Mouse (Mus musculus): ENCODE data around the gene Rab3a.

Rab3a gene

DNA sequence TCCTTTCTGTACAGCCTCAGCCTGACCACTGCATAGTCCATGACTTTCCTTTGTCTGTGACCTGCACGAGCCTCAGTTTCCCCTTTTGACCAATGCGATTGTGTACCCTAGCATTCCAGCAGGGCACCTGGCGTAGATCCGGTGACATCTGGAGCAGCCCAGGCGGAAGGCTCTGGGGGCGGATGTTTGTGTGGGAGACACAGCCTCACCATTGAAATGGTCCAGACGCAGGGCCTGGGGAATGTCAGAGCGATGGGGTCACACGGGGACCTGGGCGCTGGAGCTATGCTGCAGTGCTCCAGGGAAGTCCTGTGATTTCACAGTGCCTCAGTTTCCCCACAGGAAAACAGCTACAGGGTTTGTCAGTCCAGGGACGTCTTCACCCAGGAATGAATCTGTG is 12.3 kb upstream of the Rab3a start:
- DNase-seq (ENCODE audit: inconsistent ontology term): no peak

DNA sequence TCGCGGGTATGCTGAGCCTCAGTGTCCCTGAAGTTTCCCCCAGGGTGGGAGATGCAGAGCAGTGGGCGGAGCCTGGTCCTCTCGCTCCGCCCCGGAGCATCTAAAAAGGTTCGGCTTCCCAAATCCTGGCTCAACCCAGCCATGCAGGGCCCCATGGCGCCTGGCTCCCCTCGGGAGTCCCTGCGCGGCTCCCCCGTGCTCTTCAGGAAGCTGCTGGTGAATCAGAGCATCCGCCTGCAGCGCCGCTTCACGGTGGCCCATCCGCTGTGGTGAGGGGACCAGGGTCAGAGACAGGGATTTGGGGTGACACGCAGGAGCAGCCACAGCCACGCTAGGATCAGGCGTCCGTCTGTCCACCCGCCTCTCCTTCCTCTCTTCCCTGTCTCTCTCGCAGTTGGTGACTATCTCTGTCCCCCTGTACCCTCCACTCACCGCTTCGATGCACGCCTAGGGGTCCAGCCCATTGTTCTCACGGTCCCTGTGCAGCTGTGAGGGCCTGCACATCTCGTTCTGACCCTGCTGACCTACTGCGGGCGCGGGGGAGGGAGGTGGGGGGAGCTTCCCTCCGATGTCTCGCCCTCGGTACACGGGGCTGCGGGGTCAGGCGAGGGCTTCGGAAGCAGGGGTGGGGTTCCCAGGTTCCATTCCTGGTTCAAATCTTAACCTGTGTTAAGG is 11.4 kb upstream of the Rab3a start:
- DNase-seq (ENCODE audit: inconsistent ontology term): no peak

DNA sequence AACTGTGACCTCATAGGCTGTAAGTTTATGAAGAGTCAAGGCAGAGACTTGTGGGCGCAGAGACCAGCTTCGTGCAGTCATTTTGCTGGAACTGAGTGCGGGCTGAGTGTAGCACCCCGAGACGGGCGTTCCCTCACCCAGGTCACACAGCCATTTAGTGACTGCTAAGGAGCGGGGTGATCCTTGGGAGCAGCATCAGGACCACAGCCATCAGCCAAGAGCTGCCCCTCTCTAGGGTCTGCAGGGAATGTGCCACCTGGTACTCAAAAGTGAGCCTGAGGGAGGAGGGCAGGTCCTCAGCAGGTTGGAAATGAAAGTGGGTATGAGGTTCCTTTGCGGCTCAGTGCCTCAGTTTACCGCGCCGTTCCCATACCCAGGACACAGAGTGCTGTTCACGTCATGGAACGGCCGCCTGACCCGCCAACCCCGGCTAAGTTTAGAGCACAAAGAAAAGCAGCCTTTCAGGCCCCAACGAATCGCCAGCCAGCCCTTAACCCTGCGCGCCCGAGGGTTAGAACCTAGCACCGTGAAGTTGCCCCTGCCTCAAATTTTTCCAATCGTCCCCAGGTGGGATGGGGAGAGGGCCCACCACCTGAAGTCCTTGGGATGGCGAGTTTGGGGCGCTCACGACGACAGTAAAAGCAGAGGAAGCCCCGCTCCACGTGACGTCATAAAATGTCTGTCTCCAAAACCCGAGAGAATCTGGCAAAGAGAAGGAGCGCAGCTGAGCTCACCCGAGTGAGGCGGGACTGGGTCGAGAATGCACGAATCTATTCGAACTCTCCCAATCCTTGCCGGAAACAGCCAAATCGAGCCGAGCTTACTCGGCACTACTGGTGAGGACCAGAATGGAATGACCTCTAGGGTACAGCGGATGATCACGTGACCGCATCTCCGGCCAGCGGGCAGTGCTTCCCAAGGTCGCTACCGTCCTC is 10.6 kb upstream of the Rab3a start:
- DNase-seq (ENCODE audit: inconsistent ontology term): peak; percentile 46

DNA sequence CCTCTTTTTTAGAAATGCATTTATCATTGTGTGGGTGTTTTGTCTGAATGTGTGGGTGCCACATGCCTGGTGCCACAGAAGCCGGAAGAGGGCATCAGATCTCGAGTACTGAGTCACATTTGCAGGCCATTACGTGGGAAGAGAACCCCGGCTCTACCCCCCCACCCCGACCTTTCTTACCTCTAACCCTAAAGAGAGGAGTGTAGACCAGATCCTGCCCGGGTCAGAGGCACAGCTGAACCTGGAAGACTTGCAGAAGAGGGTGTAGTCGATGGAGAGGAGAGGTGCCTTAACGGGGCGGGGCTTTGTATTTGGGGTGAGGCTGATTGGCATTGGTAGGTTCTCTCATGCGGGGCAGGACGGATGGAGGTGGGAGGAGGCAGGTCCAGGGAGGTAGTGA is 9.7 kb upstream of the Rab3a start:
- no peak for DNase-seq (ENCODE audit: inconsistent ontology term)

DNA sequence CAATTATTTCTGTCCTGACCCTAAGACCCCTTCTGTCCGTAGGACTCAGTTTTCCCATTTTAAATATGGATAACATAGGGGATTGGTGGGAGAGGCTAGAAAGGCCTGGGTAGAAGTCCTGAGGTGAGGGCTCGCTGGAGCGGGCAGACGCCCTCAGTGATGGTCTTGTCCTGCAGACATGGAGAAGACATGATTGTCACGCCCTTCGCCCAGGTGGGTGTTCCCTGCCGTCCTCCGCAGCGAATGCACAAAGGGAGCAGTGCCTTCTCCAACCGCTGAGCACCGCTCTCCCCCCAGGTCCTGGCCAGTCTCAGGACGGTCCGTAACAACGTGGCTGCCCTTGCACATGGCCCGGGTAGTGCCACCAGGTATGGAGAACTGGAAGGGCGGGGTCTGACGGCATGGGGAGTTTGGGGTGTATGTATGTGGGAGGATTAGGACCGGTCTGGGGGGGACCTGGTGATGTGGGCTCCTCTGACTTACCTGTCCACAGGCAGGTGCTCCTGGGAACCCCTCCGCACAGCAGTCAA is 8.7 kb upstream of the Rab3a start:
- DNase-seq (ENCODE audit: inconsistent ontology term): no peak

DNA sequence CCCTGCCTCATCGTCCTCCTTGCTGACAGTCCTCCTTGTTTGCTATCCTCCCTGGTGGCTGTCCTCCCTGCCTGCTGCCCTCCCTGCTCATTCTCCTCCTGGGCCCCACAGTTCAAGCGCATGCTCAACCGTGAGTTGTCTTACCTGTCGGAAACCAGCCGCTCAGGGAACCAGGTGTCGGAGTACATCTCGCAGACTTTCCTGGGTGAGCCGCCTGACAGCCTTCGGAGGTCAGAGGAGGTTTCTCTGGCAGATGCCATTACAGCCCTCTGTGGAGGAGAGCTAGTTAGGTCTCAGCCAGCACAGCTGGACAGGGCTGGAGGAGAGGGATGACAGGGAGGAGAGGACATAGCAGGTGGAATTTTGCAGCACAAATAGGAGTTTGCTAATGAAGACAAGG is 7.8 kb upstream of the Rab3a start:
- no peak for DNase-seq (ENCODE audit: inconsistent ontology term)

DNA sequence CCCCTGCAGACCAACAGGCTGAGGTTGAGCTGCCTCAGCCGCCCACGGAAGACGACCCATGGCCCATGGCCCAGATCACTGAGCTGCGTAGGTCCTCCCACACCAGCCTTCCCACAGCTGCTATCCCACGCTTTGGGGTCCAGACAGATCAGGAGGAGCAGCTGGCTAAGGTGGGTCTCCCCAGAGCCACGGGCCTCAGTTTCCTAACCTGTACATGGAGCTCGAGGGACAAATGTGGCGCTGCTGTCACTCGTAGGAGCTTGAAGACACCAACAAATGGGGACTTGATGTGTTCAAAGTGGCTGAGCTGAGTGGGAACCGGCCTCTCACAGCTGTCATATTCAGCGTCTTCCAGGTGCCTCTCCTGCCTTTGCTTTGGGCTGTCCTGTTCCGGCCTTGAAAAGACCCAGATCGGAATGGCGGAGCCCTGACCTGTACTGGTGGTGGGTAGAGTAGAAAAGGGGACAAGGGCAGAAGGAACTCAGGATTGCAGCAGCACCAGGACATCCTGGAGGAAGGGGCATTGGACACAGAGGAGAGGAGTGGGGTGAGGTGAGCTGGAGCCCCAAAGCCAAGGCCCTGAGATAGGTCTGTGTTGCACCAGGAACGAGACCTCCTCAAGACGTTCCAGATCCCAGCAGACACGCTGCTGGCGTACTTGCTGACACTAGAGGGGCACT is 7.1 kb upstream of the Rab3a start:
- DNase-seq (ENCODE audit: inconsistent ontology term): no peak

DNA sequence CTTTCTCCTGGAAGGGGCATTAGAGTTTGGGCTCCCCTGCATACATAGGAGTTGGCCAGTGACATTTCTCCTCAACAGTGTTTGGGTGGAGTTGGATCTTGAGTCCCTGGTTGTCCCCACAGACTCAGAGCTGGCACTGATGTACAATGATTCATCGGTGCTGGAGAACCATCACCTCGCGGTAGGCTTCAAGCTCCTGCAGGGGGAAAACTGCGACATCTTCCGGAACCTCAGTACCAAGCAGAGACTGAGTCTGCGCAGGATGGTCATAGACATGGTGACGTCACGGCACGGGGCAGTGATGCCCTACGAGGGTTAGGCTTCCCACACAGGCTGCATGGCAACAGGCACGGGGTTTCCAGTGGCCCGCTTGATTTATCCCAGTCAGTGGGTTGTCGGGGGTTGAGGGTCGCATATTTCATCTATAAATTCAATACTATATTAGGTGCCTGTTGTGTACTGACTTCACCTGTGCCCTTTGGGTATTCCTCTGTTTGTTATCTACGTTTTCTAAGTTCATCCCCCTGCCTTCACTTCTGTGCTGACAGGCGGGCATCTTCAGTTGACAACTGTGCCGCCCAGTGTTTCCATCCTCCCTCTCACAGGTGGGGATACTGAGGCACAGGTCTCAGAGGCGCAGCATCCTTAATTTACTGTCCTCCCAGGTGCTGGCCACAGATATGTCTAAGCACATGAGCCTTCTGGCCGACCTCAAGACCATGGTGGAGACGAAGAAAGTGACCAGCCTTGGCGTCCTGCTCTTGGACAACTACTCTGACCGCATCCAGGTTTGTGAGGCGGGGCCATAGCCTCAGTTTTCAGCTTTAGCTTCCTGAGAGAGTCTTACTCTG is 6.0 kb upstream of the Rab3a start:
- no peak for DNase-seq (ENCODE audit: inconsistent ontology term)

DNA sequence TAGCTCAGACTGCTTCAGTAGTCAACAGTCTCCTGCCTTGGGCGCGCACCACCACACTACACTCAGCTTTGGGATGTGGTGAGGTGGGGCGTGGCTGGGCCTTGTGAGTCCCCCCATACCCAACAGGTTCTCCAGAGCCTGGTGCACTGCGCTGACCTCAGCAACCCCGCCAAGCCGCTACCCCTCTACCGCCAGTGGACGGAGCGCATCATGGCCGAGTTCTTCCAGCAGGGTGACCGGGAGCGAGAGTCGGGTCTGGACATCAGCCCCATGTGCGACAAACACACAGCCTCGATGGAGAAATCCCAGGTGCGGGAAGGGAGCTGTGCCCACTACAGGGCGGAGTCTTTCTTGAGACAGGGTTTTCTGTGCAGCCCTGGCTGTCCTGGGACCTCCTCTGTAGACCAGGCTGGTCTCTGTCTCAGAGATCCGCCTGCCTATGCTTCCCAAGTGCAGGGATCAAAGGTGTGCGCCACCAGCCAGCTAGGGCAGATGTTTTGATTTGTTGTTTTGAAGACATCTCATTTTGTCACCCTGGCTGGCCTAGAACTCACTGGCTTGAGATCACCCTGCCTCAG is 5.3 kb upstream of the Rab3a start:
- DNase-seq (ENCODE audit: inconsistent ontology term): no peak

DNA sequence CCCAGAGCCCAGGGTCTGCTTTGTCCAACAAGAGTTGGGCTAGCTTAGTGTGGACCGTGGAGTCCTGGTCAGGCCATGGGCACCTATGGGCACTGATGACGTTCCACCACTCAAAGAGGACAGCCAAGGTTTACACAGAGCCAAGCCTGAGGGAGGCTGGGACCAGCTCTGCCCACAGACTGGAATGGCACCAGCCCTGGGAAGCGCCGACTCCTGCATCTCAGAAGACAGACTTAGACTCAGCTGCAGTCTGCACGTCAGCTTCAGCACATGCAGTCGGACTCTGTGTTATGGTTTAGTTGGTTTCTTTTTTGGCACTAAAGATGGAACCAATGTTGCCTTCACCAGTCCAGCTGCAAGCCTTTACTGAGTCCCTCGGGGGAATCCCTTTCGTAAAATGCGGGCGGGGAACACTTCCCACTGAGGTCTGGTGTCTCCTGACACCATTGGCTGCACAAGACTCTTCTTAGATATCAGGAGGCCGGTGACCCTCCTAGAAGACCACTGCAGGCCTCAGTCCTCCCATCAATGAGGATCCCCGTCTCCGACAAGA is 4.3 kb upstream of the Rab3a start:
- no peak for DNase-seq (ENCODE audit: inconsistent ontology term)

DNA sequence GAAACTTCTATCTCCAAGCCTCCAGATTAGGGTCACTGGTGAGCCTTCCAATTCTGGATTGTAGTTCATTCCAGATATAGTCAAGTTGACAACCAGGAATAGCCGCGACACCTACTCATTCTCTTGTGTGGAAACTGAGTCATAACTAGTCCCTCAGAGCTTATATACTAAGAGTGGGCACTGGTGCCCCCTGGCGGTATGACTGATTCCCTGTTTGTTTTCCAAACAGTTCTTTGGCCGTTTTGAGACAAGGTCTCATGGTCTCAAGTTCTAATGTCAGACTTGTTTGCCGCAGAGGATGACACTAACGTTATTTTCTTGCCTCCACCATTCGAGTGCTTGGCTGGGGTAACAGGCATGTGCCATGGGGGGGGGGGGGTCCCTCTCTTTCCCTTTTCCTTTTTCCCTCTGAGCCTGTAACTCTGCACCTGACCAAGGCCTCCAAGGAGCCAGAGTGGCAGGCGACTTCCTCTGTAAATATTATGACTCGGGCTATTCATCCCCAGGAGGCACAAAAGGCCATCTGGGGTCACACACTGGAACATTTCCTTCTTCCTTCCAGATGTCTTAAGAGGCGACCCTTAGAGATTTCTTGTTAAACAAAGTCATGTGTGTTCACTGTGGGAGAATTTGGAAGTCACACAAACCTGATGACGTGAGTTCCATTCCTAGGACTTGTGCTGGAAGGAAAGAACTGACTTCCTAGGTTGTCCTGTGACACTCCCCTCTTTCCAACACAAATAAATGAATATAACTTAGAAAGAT is 2.3 kb upstream of the Rab3a start:
- peak; percentile 62 for DNase-seq (ENCODE audit: inconsistent ontology term)

DNA sequence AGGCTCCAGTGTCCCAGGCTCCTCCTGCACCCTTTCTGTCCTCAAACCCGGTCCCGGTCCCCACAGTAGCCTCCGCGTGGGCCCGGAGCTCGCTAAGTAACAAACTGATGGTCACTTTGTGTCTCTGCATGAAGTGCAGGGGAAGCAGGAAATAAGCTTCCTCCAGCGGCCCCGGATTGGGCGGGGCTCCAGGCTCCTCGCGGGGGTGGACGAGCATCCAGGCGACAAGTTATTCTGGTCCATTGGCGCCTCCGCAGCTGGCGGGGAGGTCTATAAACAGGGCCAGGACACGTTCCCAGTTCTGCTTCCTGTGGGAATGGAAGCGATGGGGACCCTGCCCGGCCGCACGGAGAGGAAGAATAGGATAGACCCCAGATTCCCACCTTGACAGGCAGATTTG is 1.3 kb upstream of the Rab3a start:
- DNase-seq (ENCODE audit: inconsistent ontology term): peak; percentile 57

DNA sequence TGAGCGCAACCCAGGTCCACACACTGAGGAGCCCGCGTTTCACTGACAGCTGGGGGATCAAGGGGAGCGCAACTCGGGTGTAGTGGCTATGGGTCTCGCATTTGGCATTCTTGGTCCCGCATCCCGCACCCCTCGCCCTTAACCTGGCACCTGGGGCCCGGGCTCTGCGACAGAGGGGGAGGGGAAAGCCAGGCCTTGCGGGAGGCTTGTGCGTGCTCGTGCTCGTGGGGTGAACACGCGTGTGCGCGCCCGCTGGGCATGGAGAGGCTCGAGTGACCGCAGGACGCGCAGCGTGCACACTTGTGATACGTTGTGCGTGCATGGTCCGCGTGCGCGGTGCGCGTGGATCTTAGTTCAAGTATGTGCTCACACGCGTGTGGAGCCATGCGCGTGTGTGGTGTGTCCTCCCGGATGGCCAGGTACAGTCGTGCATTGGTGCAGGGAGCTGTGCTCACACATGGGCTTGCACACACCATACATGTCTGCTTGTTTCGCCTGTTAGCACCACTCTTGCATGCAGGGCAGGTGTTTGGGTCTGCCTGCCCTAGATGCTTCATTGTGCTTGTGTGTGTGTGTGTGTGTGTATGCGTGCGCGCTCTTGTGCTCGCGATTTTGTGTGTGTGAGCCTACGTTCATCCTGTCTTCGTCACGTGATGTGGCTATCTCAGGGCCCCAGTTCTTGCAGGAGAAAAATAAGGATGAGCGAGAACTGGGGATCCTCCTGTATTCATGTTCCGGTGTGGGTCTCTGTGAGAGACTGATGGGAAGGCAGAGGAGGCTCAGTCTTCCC is 587 bp downstream of the Rab3a start:
- DNase-seq (ENCODE audit: inconsistent ontology term): no peak

DNA sequence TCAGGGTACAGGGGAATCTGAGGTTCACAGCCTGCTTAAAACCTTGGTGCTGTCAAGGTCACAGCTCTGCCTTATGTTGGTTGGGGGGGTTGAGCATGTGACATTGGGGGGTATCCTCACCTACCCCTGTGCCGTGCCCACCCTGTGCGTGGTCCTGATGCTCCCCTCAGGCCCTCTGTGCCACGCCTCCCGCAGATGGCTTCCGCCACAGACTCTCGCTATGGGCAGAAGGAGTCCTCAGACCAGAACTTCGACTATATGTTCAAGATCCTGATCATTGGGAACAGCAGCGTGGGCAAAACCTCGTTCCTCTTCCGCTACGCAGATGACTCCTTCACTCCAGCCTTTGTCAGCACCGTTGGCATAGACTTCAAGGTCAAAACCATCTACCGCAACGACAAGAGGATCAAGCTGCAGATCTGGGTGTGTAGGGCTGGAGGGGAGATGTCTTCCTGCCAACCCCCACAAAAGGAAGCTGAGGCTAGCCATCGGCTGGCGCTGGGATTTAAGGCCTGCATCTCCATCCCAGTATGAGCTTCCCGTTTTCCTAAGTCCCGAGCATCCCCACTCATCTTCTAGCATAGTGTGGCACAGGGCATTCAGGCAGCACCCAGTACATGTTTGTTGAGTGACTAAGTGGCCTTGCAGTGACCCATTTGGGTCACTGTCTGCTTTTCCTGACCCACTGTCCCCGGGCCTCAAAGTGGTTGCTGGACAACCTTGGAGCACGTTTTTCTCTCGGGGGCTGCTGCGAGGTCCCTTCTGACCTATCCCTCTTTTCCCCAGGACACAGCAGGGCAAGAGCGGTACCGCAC is 1.4 kb downstream of the Rab3a start:
- no peak for DNase-seq (ENCODE audit: inconsistent ontology term)

DNA sequence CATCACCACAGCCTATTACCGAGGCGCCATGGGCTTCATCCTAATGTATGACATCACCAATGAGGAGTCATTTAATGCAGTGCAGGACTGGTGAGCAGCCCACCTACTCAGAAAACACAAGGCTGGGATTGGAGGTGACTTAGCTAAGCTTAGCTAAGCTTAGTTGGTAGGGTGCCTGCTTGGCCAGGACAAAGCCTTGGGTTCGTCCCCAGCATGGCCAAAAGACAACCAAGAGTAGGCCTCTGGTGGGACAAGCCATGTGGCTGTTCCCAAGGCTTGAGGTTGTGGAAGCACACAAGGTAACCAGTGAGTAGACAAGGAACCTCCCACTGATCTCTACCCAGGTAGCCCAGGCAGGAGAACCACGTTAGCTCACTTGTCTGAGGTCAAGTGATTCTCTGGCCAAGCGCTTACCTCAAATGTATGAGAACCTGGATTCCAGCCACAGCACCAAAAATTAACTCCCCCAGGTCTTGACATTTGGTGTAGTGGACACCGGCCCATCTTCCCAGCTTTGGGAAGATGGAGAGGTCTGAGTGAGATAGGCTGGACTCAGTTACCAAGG is 2.1 kb downstream of the Rab3a start:
- no peak for DNase-seq (ENCODE audit: inconsistent ontology term)

DNA sequence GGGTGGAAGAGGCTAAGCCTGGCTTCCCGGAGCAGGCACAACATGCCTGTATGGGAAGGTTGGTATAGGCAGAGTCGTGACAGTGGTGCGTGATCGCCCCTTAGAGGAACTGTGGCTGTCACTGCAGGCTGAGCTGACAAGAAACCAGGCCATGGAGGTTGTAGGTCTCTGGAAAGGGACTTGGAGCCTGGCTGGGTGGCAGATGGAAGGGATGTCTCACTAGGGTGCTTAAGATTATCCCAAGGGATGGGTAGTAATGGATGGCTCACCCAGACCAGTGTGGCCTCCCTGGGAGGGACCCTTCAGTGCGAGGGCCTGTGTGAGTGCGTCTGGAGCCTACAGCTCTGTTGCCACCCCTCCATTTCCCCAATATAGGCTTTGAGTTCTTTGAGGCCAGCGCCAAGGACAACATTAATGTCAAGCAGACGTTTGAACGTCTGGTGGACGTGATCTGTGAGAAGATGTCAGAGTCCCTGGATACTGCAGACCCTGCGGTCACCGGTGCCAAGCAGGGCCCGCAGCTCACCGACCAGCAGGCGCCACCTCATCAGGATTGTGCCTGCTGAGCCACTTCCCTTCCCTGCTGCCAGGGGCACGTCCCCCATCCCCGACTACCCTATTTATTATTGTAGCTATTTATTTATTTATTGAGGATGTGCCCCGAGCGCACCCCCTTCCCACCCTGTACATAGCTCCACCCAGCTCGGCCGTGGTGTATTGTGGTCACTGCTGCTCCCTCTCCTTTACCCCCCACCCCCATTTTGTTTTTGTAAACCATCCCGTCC is 3.2 kb downstream of the Rab3a start:
- DNase-seq (ENCODE audit: inconsistent ontology term): no peak

DNA sequence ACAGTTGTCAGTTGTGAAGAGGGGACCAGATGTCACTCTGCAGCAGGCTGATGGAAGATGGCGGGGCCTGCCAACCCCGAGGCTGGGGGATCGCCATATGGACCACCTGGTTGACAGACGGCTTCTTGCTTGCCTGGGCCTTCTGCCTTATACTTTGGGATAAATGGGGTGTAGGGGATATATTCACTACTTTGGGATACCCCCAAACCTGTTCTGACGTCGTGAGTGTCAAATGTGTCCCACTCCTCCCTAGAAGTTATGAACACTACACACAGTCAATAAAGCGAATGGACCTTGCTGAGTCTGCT is 3.8 kb downstream of the Rab3a start:
- DNase-seq (ENCODE audit: inconsistent ontology term): no peak
